Mouse (Mus musculus): ENCODE measurements at regions not wholly inside any gene's neighbourhood (a gene's known extent, or its start where the extent isn't known, plus 50 kb on each side); places are given as distances from the start of the nearest gene placed in this dataset.

- no peak for TF ChIP-seq GATA4 (IDR thresholded peaks at IDR 0.05; ENCODE audit: insufficient replicate concordance, low read length)
Observed at GRCm38 (mm10) chr3:41182036-41182899, 99.4 kb upstream of the Pgrmc2 start.

GRCm38 (mm10) chr3:41181438-41181837 lies 98.6 kb upstream of the Pgrmc2 start:
- no peak for TF ChIP-seq GATA4 (IDR thresholded peaks at IDR 0.05; ENCODE audit: insufficient replicate concordance, low read length)

GRCm38 (mm10) chr3:41180911-41181310 lies 98.1 kb upstream of the Pgrmc2 start:
- no peak for TF ChIP-seq GATA4 (IDR thresholded peaks at IDR 0.05; ENCODE audit: insufficient replicate concordance, low read length)

- no peak for TF ChIP-seq GATA4 (IDR thresholded peaks at IDR 0.05; ENCODE audit: insufficient replicate concordance, low read length)
Observed at GRCm38 (mm10) chr3:41179037-41179880, 96.4 kb upstream of the Pgrmc2 start.

- TF ChIP-seq GATA4 (IDR thresholded peaks at IDR 0.05; ENCODE audit: insufficient replicate concordance, low read length) = no peak
Observed at GRCm38 (mm10) chr3:41177124-41177523, 94.3 kb upstream of the Pgrmc2 start.

GRCm38 (mm10) chr3:41175356-41175755 lies 92.5 kb upstream of the Pgrmc2 start:
- no peak for TF ChIP-seq GATA4 (IDR thresholded peaks at IDR 0.05; ENCODE audit: insufficient replicate concordance, low read length)

- TF ChIP-seq GATA4 (IDR thresholded peaks at IDR 0.05; ENCODE audit: insufficient replicate concordance, low read length) = no peak
Observed at GRCm38 (mm10) chr3:41173561-41173960, 90.7 kb upstream of the Pgrmc2 start.

- TF ChIP-seq GATA4 (IDR thresholded peaks at IDR 0.05; ENCODE audit: insufficient replicate concordance, low read length) = no peak
Observed at GRCm38 (mm10) chr3:41172306-41173215, 89.7 kb upstream of the Pgrmc2 start.

GRCm38 (mm10) chr3:41171772-41172171 lies 88.9 kb upstream of the Pgrmc2 start:
- TF ChIP-seq GATA4 (IDR thresholded peaks at IDR 0.05; ENCODE audit: insufficient replicate concordance, low read length) = no peak

- TF ChIP-seq GATA4 (IDR thresholded peaks at IDR 0.05; ENCODE audit: insufficient replicate concordance, low read length) = no peak
Observed at GRCm38 (mm10) chr3:41171310-41171709, 88.5 kb upstream of the Pgrmc2 start.

- no peak for TF ChIP-seq GATA4 (IDR thresholded peaks at IDR 0.05; ENCODE audit: insufficient replicate concordance, low read length)
Observed at GRCm38 (mm10) chr3:41170566-41170965, 87.7 kb upstream of the Pgrmc2 start.

GRCm38 (mm10) chr3:41169430-41169829 lies 86.6 kb upstream of the Pgrmc2 start:
- TF ChIP-seq GATA4 (IDR thresholded peaks at IDR 0.05; ENCODE audit: insufficient replicate concordance, low read length) = no peak

GRCm38 (mm10) chr3:41168181-41168967 lies 85.5 kb upstream of the Pgrmc2 start:
- no peak for TF ChIP-seq GATA4 (IDR thresholded peaks at IDR 0.05; ENCODE audit: insufficient replicate concordance, low read length)

GRCm38 (mm10) chr3:41167476-41167875 lies 84.6 kb upstream of the Pgrmc2 start:
- TF ChIP-seq GATA4 (IDR thresholded peaks at IDR 0.05; ENCODE audit: insufficient replicate concordance, low read length) = no peak
